Mouse (Mus musculus) pancreas, adult 10 weeks (tissue): ENCODE measurements around the gene Zbtb7a. TPM values are rescaled to one million over a fixed set of nuclear protein-coding genes. Genes with fewer than 3 reads are reported as not detected.

Source experiments
- polyA plus RNA-seq: library from polyadenylated mRNA; stranded (reverse); fragments of 350-450 nt; fragmentation: Illumina TruSeq; extraction: RNeasy Lipid Tissue Mini Kit (QIAGEN cat#74804); gene quantifications from one replicate; pipeline ENCODE4 v1.2.3, GENCODE M21; 2015; ENCODE audit warnings: low read depth, low replicate concordance; ENCODE audit not compliant: insufficient read depth

Gene Zbtb7a
- polyA plus RNA-seq = 5.4 TPM

GRCm38 (mm10) chr10:81134966-81135681, at the start of gene Zbtb7a:
Gene Zbtb7a (plus strand): TSS chr10:81135220.

GRCm38 (mm10) chr10:81105565-81106112, 29.4 kb upstream of the Zbtb7a start, which contains the start of gene Map2k2:
Gene Map2k2 (plus strand): TSS chr10:81105915.

GRCm38 (mm10) chr10:81167200-81168086, 32.4 kb downstream of the Zbtb7a start, which contains the start of gene Pias4:
Gene Pias4 (minus strand): TSS chr10:81167923.

GRCm38 (mm10) chr10:81176466-81177271, 41.6 kb downstream of the Zbtb7a start, which contains the start of gene Eef2:
Gene Eef2 (plus strand): TSS chr10:81176631.

GRCm38 (mm10) chr10:81182336-81183333, 47.6 kb downstream of the Zbtb7a start, which contains the start of gene Dapk3:
Gene Dapk3 (plus strand): TSS chr10:81183005.

GRCm38 (mm10) chr10:81183805-81184204, 48.8 kb downstream of the Zbtb7a start, which contains the start of gene 4930442H23Rik:
Gene 4930442H23Rik (minus strand): TSS chr10:81183849.

GRCm38 (mm10) chr10:81201807-81202758, 67.1 kb downstream of the Zbtb7a start, which contains the start of gene Nmrk2:
Gene Nmrk2 (minus strand): TSS chr10:81202051.

Other genes starting within 250 kb of the Zbtb7a start
- 31.2 TPM for gene Timm13, start 234.3 kb upstream of the Zbtb7a start, polyA plus RNA-seq
- gene Lmnb2, start 217.0 kb upstream of the Zbtb7a start, polyA plus RNA-seq = 2.3 TPM
- 4.3 TPM for gene Gadd45b, start 205.1 kb upstream of the Zbtb7a start, polyA plus RNA-seq
- gene Gng7, start 120.3 kb upstream of the Zbtb7a start, polyA plus RNA-seq = 1.4 TPM
- not detected for gene Diras1, start 109.6 kb upstream of the Zbtb7a start, polyA plus RNA-seq
- gene Slc39a3, start 97.8 kb upstream of the Zbtb7a start, polyA plus RNA-seq = 5.1 TPM
- 24.1 TPM for gene Sgta, start 75.0 kb upstream of the Zbtb7a start, polyA plus RNA-seq
- 11.8 TPM for gene Thop1, start 65.2 kb upstream of the Zbtb7a start, polyA plus RNA-seq
- not detected for gene Creb3l3, start 36.3 kb upstream of the Zbtb7a start, polyA plus RNA-seq
- 47.4 TPM for gene Map2k2, start 29.3 kb upstream of the Zbtb7a start, polyA plus RNA-seq
- 7.3 TPM for gene Pias4, start 32.7 kb downstream of the Zbtb7a start, polyA plus RNA-seq
- gene Eef2, start 41.4 kb downstream of the Zbtb7a start, polyA plus RNA-seq = 283 TPM
- gene Dapk3, start 47.8 kb downstream of the Zbtb7a start, polyA plus RNA-seq = 9.3 TPM
- gene 4930442H23Rik, start 48.6 kb downstream of the Zbtb7a start, polyA plus RNA-seq = not detected
- not detected for gene Nmrk2, start 66.8 kb downstream of the Zbtb7a start, polyA plus RNA-seq
- gene Atcay, start 95.6 kb downstream of the Zbtb7a start, polyA plus RNA-seq = 0.20 TPM
- 3.4 TPM for gene Zfr2, start 97.9 kb downstream of the Zbtb7a start, polyA plus RNA-seq
- not detected for gene Matk, start 117.7 kb downstream of the Zbtb7a start, polyA plus RNA-seq
- gene Mrpl54, start 131.7 kb downstream of the Zbtb7a start, polyA plus RNA-seq = 21.2 TPM
- 30.7 TPM for gene Apba3, start 131.7 kb downstream of the Zbtb7a start, polyA plus RNA-seq
- 3.9 TPM for gene Tjp3, start 156.4 kb downstream of the Zbtb7a start, polyA plus RNA-seq
- 15.5 TPM for gene Pip5k1c, start 157.7 kb downstream of the Zbtb7a start, polyA plus RNA-seq
- gene Cactin, start 185.9 kb downstream of the Zbtb7a start, polyA plus RNA-seq = 7.9 TPM
- gene Tbxa2r, start 193.5 kb downstream of the Zbtb7a start, polyA plus RNA-seq = 3.4 TPM
- 1.4 TPM for gene Gipc3, start 208.0 kb downstream of the Zbtb7a start, polyA plus RNA-seq
- gene Hmg20b, start 215.3 kb downstream of the Zbtb7a start, polyA plus RNA-seq = 22.8 TPM
- gene Mfsd12, start 222.3 kb downstream of the Zbtb7a start, polyA plus RNA-seq = 1.9 TPM
- not detected for gene 4930404N11Rik, start 230.6 kb downstream of the Zbtb7a start, polyA plus RNA-seq
- gene Fzr1, start 243.3 kb downstream of the Zbtb7a start, polyA plus RNA-seq = 5.1 TPM
- 9.1 TPM for gene Dohh, start 249.2 kb downstream of the Zbtb7a start, polyA plus RNA-seq
- 2.6 TPM for gene Gm48551, start 249.2 kb downstream of the Zbtb7a start, polyA plus RNA-seq